Mouse (Mus musculus): ENCODE data around the gene Rps10. TPM values are rescaled to one million over a fixed set of nuclear protein-coding genes. Genes with fewer than 3 reads are reported as not detected.
A peak's percentile ranks its signal among the peaks of the same experiment; 100 is the strongest.

Rps10 gene
- polyA plus RNA-seq, 1 experiment from 2014 or later = 943 TPM

DNA sequence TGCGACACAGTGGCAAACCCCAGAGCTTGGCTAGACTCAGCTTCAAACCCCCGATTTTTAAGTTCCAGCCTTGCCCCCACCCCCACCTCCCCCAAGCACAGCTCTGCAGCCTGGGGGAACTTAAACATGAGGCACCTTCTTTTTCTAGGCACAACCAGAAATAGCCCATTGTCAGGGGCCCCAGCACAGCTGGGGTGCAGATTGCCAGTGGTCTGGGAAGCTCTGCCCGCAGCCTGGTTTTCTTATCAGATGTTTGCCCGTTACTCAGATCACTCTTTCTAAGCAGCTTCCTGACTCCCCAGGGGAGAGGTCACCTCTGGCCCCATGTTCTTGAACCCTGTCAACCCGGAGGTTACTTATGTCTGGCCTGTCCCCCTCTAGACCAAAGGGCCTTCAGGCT, 19.9 kb upstream of the Rps10 start:
- H3K4me3 ChIP-seq = peak overlapping the region; percentile 53
- H3K27me3 ChIP-seq = peaks cover 30% of the 10 kb centered on the region
- no peak for ATAC-seq (ENCODE audit: insufficient number of reproducible peaks, insufficient read depth, low FRiP score, low TSS enrichment)
- peaks cover 21% of the 10 kb centered on the region for H3K4me1 ChIP-seq
- no peaks in the 10 kb centered on the region for H3K36me3 ChIP-seq
- 0 out of 2 replicates have a peak overlapping the region, but pooled peaks have one; percentile 49 for H3K9ac ChIP-seq
- no peak overlapping the region for H3K27ac ChIP-seq
- no peaks in the 10 kb centered on the region for H3K9me3 ChIP-seq
- peak overlapping the region; percentile 98 for H3K4me2 ChIP-seq (replicated peaks)
- 6% methylated on average over 5 of the region's 5 CpGs for WGBS

- WGBS = 2% methylated on average over 14 of the region's 14 CpGs
- H3K4me2 ChIP-seq (replicated peaks) = peak overlapping the region; percentile 98
- H3K4me3 ChIP-seq = peak overlapping the region; percentile 53
- no peaks in the 10 kb centered on the region for H3K9me3 ChIP-seq
- ATAC-seq (ENCODE audit: insufficient number of reproducible peaks, insufficient read depth, low FRiP score, low TSS enrichment) = no peak
- peak overlapping the region; percentile 49 for H3K9ac ChIP-seq
- no peak overlapping the region for H3K27ac ChIP-seq
- H3K4me1 ChIP-seq = peaks cover 21% of the 10 kb centered on the region
- H3K27me3 ChIP-seq = peaks cover 30% of the 10 kb centered on the region
- H3K36me3 ChIP-seq = no peaks in the 10 kb centered on the region
Observed at GRCm38 (mm10) chr17:27656011-27656399, 19.5 kb upstream of the Rps10 start.

DNA sequence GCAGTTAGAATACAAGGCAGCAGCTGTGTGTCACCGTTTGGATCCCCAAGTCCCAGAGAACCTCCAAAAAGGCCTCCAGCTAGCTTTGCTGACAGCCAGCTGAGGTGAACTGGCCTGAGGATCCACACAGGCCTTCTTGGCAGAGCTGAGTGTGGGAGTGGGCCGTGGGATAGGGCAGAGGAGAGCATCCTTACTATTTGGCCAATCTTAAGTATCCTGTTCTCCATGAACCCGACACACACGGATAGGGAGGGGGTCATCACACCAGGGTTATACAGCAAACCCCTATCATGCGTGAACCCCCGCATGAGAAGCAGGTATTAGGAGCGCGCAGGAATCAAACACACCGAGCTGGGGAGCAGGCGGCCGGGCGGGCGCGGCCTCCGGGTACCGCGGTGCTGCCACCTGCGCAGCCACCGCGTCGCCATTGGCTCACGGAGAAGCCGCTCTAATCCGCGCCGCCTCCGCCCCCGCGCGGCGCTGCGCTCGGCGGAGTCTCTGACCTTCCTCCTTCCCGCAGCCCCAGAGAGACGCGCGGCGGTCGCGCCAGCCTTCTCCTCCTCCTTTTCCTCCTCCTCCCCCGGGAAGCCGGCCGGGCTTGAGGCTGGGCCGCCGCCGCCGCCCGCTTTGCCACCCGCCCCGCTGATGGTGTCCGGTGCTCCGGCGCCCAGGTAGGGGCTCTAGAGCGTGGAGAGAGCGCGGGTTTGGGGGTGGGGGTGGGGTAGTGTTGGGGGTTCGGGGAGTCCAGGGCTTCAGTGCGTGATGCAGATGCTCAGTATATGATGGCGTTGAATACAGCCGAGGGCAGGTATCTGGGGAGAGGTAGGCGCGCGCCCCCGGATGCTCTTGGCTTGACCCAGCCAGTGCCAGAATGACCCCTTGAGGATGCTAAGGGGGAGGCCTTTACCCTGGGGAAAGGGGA, 18.9 kb upstream of the Rps10 start, which contains the start of gene Pacsin1:
Gene Pacsin1, plus strand, starts transcription at position 421 of the 922 bp plus-strand sequence.
- H3K9ac ChIP-seq = peak within 1 kb of the TSS; percentile 49
- H3K4me2 ChIP-seq (replicated peaks) = peak within 1 kb of the TSS; percentile 98
- H3K4me1 ChIP-seq = peaks cover 21% of the 10 kb centered on the region
- 2% methylated on average over 65 of the region's 65 CpGs for WGBS
- H3K27ac ChIP-seq = no peak within 1 kb of the TSS
- peak within 1 kb of the TSS; percentile 53 for H3K4me3 ChIP-seq
- H3K27me3 ChIP-seq = peaks cover 30% of the 10 kb centered on the region
- H3K36me3 ChIP-seq = no peaks in the 10 kb centered on the region
- no peaks in the 10 kb centered on the region for H3K9me3 ChIP-seq
- ATAC-seq (ENCODE audit: insufficient number of reproducible peaks, insufficient read depth, low FRiP score, low TSS enrichment) = no peak

- no peak overlapping the region for H3K4me3 ChIP-seq
- no peak overlapping the region for H3K9ac ChIP-seq
- H3K27ac ChIP-seq = no peak overlapping the region
- peaks cover 21% of the 10 kb centered on the region for H3K4me1 ChIP-seq
- peaks cover 30% of the 10 kb centered on the region for H3K27me3 ChIP-seq
- WGBS = 78% methylated on average over 10 of the region's 10 CpGs
- H3K4me2 ChIP-seq (replicated peaks) = no peak overlapping the region
- ATAC-seq (ENCODE audit: insufficient number of reproducible peaks, insufficient read depth, low FRiP score, low TSS enrichment) = no peak
- no peaks in the 10 kb centered on the region for H3K36me3 ChIP-seq
- H3K9me3 ChIP-seq = no peaks in the 10 kb centered on the region
Observed at GRCm38 (mm10) chr17:27653253-27653959, 16.9 kb upstream of the Rps10 start.

- Histone ChIP-seq H3K4me1 (peaks cover 21% of the 10 kb centered on the region), H3K36me3 (no peaks in the 10 kb centered on the region), H3K9me3 (no peaks in the 10 kb centered on the region), H3K27ac (no peak overlapping the region), H3K4me2 (replicated peaks) (no peak overlapping the region), H3K9ac (no peak overlapping the region), H3K4me3 (no peak overlapping the region), H3K27me3 (peaks cover 30% of the 10 kb centered on the region)
- ATAC-seq (ENCODE audit: insufficient number of reproducible peaks, insufficient read depth, low FRiP score, low TSS enrichment) = no peak
- 82% methylated on average over 23 of the region's 23 CpGs for WGBS
Observed at GRCm38 (mm10) chr17:27652046-27652790, 15.7 kb upstream of the Rps10 start.

GRCm38 (mm10) chr17:27650586-27650985, 14.1 kb upstream of the Rps10 start:
- Histone ChIP-seq H3K27ac (no peak overlapping the region), H3K9ac (no peak overlapping the region), H3K4me2 (replicated peaks) (no peak overlapping the region), H3K4me3 (no peak overlapping the region), H3K9me3 (no peaks in the 10 kb centered on the region), H3K27me3 (peaks cover 17% of the 10 kb centered on the region), H3K36me3 (no peaks in the 10 kb centered on the region), H3K4me1 (peaks cover 8% of the 10 kb centered on the region)
- WGBS = 75% methylated on average over 13 of the region's 13 CpGs
- no peak for ATAC-seq (ENCODE audit: insufficient number of reproducible peaks, insufficient read depth, low FRiP score, low TSS enrichment)

GRCm38 (mm10) chr17:27650160-27650559, 13.7 kb upstream of the Rps10 start:
- Histone ChIP-seq H3K27ac (no peak overlapping the region), H3K27me3 (peaks cover 13% of the 10 kb centered on the region), H3K36me3 (no peaks in the 10 kb centered on the region), H3K4me2 (replicated peaks) (no peak overlapping the region), H3K9me3 (no peaks in the 10 kb centered on the region), H3K4me1 (0 out of 2 replicates have a peak, but pooled peaks cover 5% of the 10 kb centered on the region), H3K4me3 (no peak overlapping the region), H3K9ac (no peak overlapping the region)
- ATAC-seq (ENCODE audit: insufficient number of reproducible peaks, insufficient read depth, low FRiP score, low TSS enrichment) = no peak
- WGBS = 8% methylated on average over 12 of the region's 12 CpGs

- ATAC-seq (ENCODE audit: insufficient number of reproducible peaks, insufficient read depth, low FRiP score, low TSS enrichment) = no peak
- H3K27ac ChIP-seq = no peak overlapping the region
- H3K4me3 ChIP-seq = no peak overlapping the region
- H3K4me1 ChIP-seq = peaks cover 10% of the 10 kb centered on the region; the same call in 1 of the 2 replicates
- H3K4me2 ChIP-seq (replicated peaks) = no peak overlapping the region
- WGBS = 48% methylated on average over 7 of the region's 7 CpGs
- no peak overlapping the region for H3K9ac ChIP-seq
- no peaks in the 10 kb centered on the region for H3K27me3 ChIP-seq
- no peaks in the 10 kb centered on the region for H3K36me3 ChIP-seq
- H3K9me3 ChIP-seq = no peaks in the 10 kb centered on the region
Observed at GRCm38 (mm10) chr17:27645807-27646206, 9.3 kb upstream of the Rps10 start.

DNA sequence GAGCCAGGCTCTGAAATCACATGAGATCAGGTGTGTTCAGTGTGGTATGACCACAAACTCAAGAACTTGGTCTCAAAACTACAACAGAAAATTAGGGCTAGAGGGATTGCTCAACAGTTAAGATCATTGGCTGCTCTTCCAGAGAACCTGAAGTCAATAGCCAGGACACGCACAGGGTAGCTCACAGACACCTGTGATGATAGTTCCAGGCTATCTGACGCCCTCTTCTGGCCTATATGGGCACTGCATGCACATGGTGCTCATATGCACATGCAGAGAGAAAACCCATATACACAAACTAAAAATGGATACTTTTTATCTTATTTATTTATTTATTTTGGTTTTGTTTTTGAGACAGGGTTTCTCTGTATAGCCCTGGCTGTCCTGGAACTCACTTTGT, 8.1 kb upstream of the Rps10 start:
- Histone ChIP-seq H3K36me3 (no peaks in the 10 kb centered on the region), H3K4me2 (replicated peaks) (no peak overlapping the region), H3K9ac (no peak overlapping the region), H3K4me1 (peaks cover 10% of the 10 kb centered on the region; the same call in 1 of the 2 replicates), H3K27ac (no peak overlapping the region), H3K9me3 (no peaks in the 10 kb centered on the region), H3K4me3 (no peak overlapping the region), H3K27me3 (no peaks in the 10 kb centered on the region)
- WGBS = 32% methylated on average over 2 of the region's 2 CpGs
- no peak for ATAC-seq (ENCODE audit: insufficient number of reproducible peaks, insufficient read depth, low FRiP score, low TSS enrichment)

GRCm38 (mm10) chr17:27643756-27644155, 7.3 kb upstream of the Rps10 start:
- Histone ChIP-seq H3K9me3 (no peaks in the 10 kb centered on the region), H3K9ac (no peak overlapping the region), H3K4me3 (no peak overlapping the region), H3K4me1 (peaks cover 10% of the 10 kb centered on the region; the same call in 1 of the 2 replicates), H3K36me3 (no peaks in the 10 kb centered on the region), H3K27me3 (no peaks in the 10 kb centered on the region), H3K4me2 (replicated peaks) (no peak overlapping the region), H3K27ac (no peak overlapping the region)
- 74% methylated on average over 9 of the region's 9 CpGs for WGBS
- no peak for ATAC-seq (ENCODE audit: insufficient number of reproducible peaks, insufficient read depth, low FRiP score, low TSS enrichment)

DNA sequence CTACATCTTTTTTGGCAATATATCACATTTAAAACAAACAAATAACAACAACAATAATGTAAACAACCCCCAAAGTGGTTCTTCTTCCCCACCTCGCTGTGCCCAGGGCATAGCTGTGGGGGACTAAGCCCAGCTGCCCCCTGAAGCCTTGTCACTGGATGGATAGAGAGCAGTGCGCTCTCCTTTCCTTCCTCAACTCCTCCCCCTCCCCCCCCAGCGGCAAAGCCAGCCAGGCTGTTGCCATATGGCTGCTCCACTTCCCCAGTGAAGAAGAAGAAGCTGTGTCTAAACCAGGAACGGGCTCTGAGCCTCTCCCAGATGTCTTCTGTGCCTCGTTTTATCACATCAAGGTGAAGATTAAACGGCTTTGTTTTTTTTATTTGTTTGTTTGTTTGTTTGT, 6.6 kb upstream of the Rps10 start:
- H3K9me3 ChIP-seq = no peaks in the 10 kb centered on the region
- 43% methylated on average over 6 of the region's 6 CpGs for WGBS
- ATAC-seq (ENCODE audit: insufficient number of reproducible peaks, insufficient read depth, low FRiP score, low TSS enrichment) = no peak
- H3K36me3 ChIP-seq = no peaks in the 10 kb centered on the region
- no peak overlapping the region for H3K9ac ChIP-seq
- H3K27ac ChIP-seq = 0 out of 2 replicates have a peak overlapping the region, but pooled peaks have one; percentile 46
- no peaks in the 10 kb centered on the region for H3K27me3 ChIP-seq
- H3K4me1 ChIP-seq = peaks cover 10% of the 10 kb centered on the region; the same call in 1 of the 2 replicates
- H3K4me2 ChIP-seq (replicated peaks) = no peak overlapping the region
- H3K4me3 ChIP-seq = no peak overlapping the region
